Mouse (Mus musculus): ENCODE data around the gene Ncapg. TPM values are rescaled to one million over a fixed set of nuclear protein-coding genes. Genes with fewer than 3 reads are reported as not detected.
A peak's percentile ranks its signal among the peaks of the same experiment; 100 is the strongest.

The Ncapg gene
- polyA plus RNA-seq, 1 experiment from 2014 or later, result 28.3 TPM

- Histone ChIP-seq H3K27ac (replicated peaks) (peak overlapping the region; percentile 84), H3K27me3 (replicated peaks) (no peaks in the 10 kb centered on the region), H3K9me3 (no peaks in the 10 kb centered on the region), H3K4me3 (peak overlapping the region; percentile 92), H3K9ac (peak overlapping the region; percentile 89), H3K36me3 (peaks cover 6% of the 10 kb centered on the region), H3K4me2 (peak overlapping the region; percentile 82), H3K4me1 (peaks cover 15% of the 10 kb centered on the region)
- WGBS, result under 1% methylated on average over 27 of the region's 27 CpGs
- no peak for ATAC-seq (ENCODE audit: extremely low read depth, insufficient number of reproducible peaks, low FRiP score, low TSS enrichment)
These were observed 503 bp upstream of the Ncapg start for GRCm38 (mm10) chr5:45669234-45669597.

GRCm38 (mm10) chr5:45670280-45670670, 556 bp downstream of the Ncapg start:
- H3K27me3 ChIP-seq (replicated peaks), result no peaks in the 10 kb centered on the region
- H3K9me3 ChIP-seq, result no peaks in the 10 kb centered on the region
- under 1% methylated on average over 13 of the region's 13 CpGs for WGBS
- H3K4me2 ChIP-seq, result peak overlapping the region; percentile 82
- peaks cover 15% of the 10 kb centered on the region for H3K4me1 ChIP-seq
- peak overlapping the region; percentile 92 for H3K4me3 ChIP-seq
- ATAC-seq (ENCODE audit: extremely low read depth, insufficient number of reproducible peaks, low FRiP score, low TSS enrichment), result no peak
- H3K36me3 ChIP-seq, result peaks cover 13% of the 10 kb centered on the region
- H3K27ac ChIP-seq (replicated peaks), result peak overlapping the region; percentile 89
- H3K9ac ChIP-seq, result peak overlapping the region; percentile 90

GRCm38 (mm10) chr5:45670894-45671494, 1.3 kb downstream of the Ncapg start:
- ATAC-seq (ENCODE audit: extremely low read depth, insufficient number of reproducible peaks, low FRiP score, low TSS enrichment), result no peak
- Histone ChIP-seq H3K27me3 (replicated peaks) (no peaks in the 10 kb centered on the region), H3K9ac (peak overlapping the region; percentile 90), H3K36me3 (peaks cover 19% of the 10 kb centered on the region), H3K4me1 (peaks cover 15% of the 10 kb centered on the region), H3K27ac (replicated peaks) (no peak overlapping the region), H3K4me2 (peak overlapping the region; percentile 82), H3K9me3 (no peaks in the 10 kb centered on the region), H3K4me3 (peak overlapping the region; percentile 92)
- 57% methylated on average over 5 of the region's 5 CpGs for WGBS

- no peak overlapping the region for H3K9ac ChIP-seq
- no peak overlapping the region for H3K4me2 ChIP-seq
- WGBS, result 81% methylated on average over 1 of the region's 1 CpGs
- H3K4me1 ChIP-seq, result peaks cover 9% of the 10 kb centered on the region
- no peaks in the 10 kb centered on the region for H3K27me3 ChIP-seq (replicated peaks)
- H3K4me3 ChIP-seq, result no peak overlapping the region
- no peak overlapping the region for H3K27ac ChIP-seq (replicated peaks)
- H3K9me3 ChIP-seq, result no peaks in the 10 kb centered on the region
- no peak for ATAC-seq (ENCODE audit: extremely low read depth, insufficient number of reproducible peaks, low FRiP score, low TSS enrichment)
- peaks cover 42% of the 10 kb centered on the region for H3K36me3 ChIP-seq
These were observed 5.3 kb downstream of the Ncapg start for GRCm38 (mm10) chr5:45675032-45675431.

- H3K36me3 ChIP-seq, result peaks cover 51% of the 10 kb centered on the region
- H3K9me3 ChIP-seq, result no peaks in the 10 kb centered on the region
- WGBS, result 69% methylated on average over 4 of the region's 4 CpGs
- no peak overlapping the region for H3K4me2 ChIP-seq
- H3K27ac ChIP-seq (replicated peaks), result no peak overlapping the region
- no peak for ATAC-seq (ENCODE audit: extremely low read depth, insufficient number of reproducible peaks, low FRiP score, low TSS enrichment)
- no peaks in the 10 kb centered on the region for H3K27me3 ChIP-seq (replicated peaks)
- no peaks in the 10 kb centered on the region for H3K4me1 ChIP-seq
- H3K9ac ChIP-seq, result no peak overlapping the region
- H3K4me3 ChIP-seq, result no peak overlapping the region
These were observed 7.9 kb downstream of the Ncapg start for GRCm38 (mm10) chr5:45677639-45678038.

GRCm38 (mm10) chr5:45679955-45680354, 10.2 kb downstream of the Ncapg start:
- peaks cover 62% of the 10 kb centered on the region for H3K36me3 ChIP-seq

GRCm38 (mm10) chr5:45683388-45683787, 13.7 kb downstream of the Ncapg start:
- Histone ChIP-seq H3K27me3 (replicated peaks) (no peaks in the 10 kb centered on the region), H3K27ac (replicated peaks) (no peak overlapping the region), H3K4me1 (no peaks in the 10 kb centered on the region), H3K36me3 (peaks cover 46% of the 10 kb centered on the region), H3K9me3 (no peaks in the 10 kb centered on the region), H3K4me2 (no peak overlapping the region), H3K4me3 (no peak overlapping the region), H3K9ac (no peak overlapping the region)
- WGBS, result 92% methylated on average over 1 of the region's 1 CpGs
- ATAC-seq (ENCODE audit: extremely low read depth, insufficient number of reproducible peaks, low FRiP score, low TSS enrichment), result no peak

More at GRCm38 (mm10) chr5:45679955-45680354, 10.2 kb downstream of the Ncapg start:
- no peaks in the 10 kb centered on the region for H3K9me3 ChIP-seq
- H3K27me3 ChIP-seq (replicated peaks), result no peaks in the 10 kb centered on the region
- H3K4me2 ChIP-seq, result no peak overlapping the region
- no peak overlapping the region for H3K9ac ChIP-seq
- no peaks in the 10 kb centered on the region for H3K4me1 ChIP-seq
- no peak overlapping the region for H3K27ac ChIP-seq (replicated peaks)
- ATAC-seq (ENCODE audit: extremely low read depth, insufficient number of reproducible peaks, low FRiP score, low TSS enrichment), result no peak
- H3K4me3 ChIP-seq, result no peak overlapping the region

- Histone ChIP-seq H3K9ac (no peak overlapping the region), H3K4me3 (no peak overlapping the region), H3K4me1 (no peaks in the 10 kb centered on the region), H3K4me2 (no peak overlapping the region), H3K27ac (replicated peaks) (no peak overlapping the region), H3K27me3 (replicated peaks) (no peaks in the 10 kb centered on the region), H3K36me3 (peaks cover 53% of the 10 kb centered on the region), H3K9me3 (no peaks in the 10 kb centered on the region)
- WGBS, result 100% methylated on average over 2 of the region's 2 CpGs
- ATAC-seq (ENCODE audit: extremely low read depth, insufficient number of reproducible peaks, low FRiP score, low TSS enrichment), result no peak
These were observed 15.5 kb downstream of the Ncapg start for GRCm38 (mm10) chr5:45685243-45685642.

GRCm38 (mm10) chr5:45686223-45686622, 16.5 kb downstream of the Ncapg start:
- Histone ChIP-seq H3K36me3 (peaks cover 46% of the 10 kb centered on the region), H3K27ac (replicated peaks) (no peak overlapping the region), H3K4me3 (no peak overlapping the region), H3K27me3 (replicated peaks) (no peaks in the 10 kb centered on the region), H3K9me3 (no peaks in the 10 kb centered on the region), H3K4me2 (no peak overlapping the region), H3K9ac (no peak overlapping the region), H3K4me1 (no peaks in the 10 kb centered on the region)
- 91% methylated on average over 3 of the region's 3 CpGs for WGBS
- no peak for ATAC-seq (ENCODE audit: extremely low read depth, insufficient number of reproducible peaks, low FRiP score, low TSS enrichment)

- peaks cover 40% of the 10 kb centered on the region for H3K36me3 ChIP-seq
- H3K4me2 ChIP-seq, result no peak overlapping the region
- H3K9me3 ChIP-seq, result no peaks in the 10 kb centered on the region
- no peak overlapping the region for H3K9ac ChIP-seq
- WGBS, result 80% methylated on average over 4 of the region's 4 CpGs
- no peaks in the 10 kb centered on the region for H3K27me3 ChIP-seq (replicated peaks)
- no peak overlapping the region for H3K27ac ChIP-seq (replicated peaks)
- no peak overlapping the region for H3K4me3 ChIP-seq
- H3K4me1 ChIP-seq, result no peaks in the 10 kb centered on the region
- ATAC-seq (ENCODE audit: extremely low read depth, insufficient number of reproducible peaks, low FRiP score, low TSS enrichment), result no peak
These were observed 19.4 kb downstream of the Ncapg start for GRCm38 (mm10) chr5:45689152-45689551.

- H3K4me2 ChIP-seq, result no peak overlapping the region
- 61% methylated on average over 2 of the region's 2 CpGs for WGBS
- no peak overlapping the region for H3K27ac ChIP-seq (replicated peaks)
- H3K4me1 ChIP-seq, result no peaks in the 10 kb centered on the region
- H3K4me3 ChIP-seq, result no peak overlapping the region
- H3K9me3 ChIP-seq, result no peaks in the 10 kb centered on the region
- ATAC-seq (ENCODE audit: extremely low read depth, insufficient number of reproducible peaks, low FRiP score, low TSS enrichment), result no peak
- H3K9ac ChIP-seq, result no peak overlapping the region
- H3K27me3 ChIP-seq (replicated peaks), result no peaks in the 10 kb centered on the region
- H3K36me3 ChIP-seq, result peaks cover 29% of the 10 kb centered on the region
These were observed 21.1 kb downstream of the Ncapg start for GRCm38 (mm10) chr5:45690802-45691201.

GRCm38 (mm10) chr5:45691678-45692077, 22.0 kb downstream of the Ncapg start:
- Histone ChIP-seq H3K9me3 (no peaks in the 10 kb centered on the region), H3K27me3 (replicated peaks) (no peaks in the 10 kb centered on the region), H3K36me3 (peaks cover 33% of the 10 kb centered on the region), H3K4me1 (no peaks in the 10 kb centered on the region), H3K4me3 (no peak overlapping the region), H3K27ac (replicated peaks) (no peak overlapping the region), H3K4me2 (no peak overlapping the region), H3K9ac (no peak overlapping the region)
- no peak for ATAC-seq (ENCODE audit: extremely low read depth, insufficient number of reproducible peaks, low FRiP score, low TSS enrichment)
- WGBS, result 82% methylated on average over 6 of the region's 6 CpGs

Data from heart, embryonic 13.5 days (tissue).